Mouse (Mus musculus): ENCODE results near the gene Bex4.

The Bex4 gene

DNA sequence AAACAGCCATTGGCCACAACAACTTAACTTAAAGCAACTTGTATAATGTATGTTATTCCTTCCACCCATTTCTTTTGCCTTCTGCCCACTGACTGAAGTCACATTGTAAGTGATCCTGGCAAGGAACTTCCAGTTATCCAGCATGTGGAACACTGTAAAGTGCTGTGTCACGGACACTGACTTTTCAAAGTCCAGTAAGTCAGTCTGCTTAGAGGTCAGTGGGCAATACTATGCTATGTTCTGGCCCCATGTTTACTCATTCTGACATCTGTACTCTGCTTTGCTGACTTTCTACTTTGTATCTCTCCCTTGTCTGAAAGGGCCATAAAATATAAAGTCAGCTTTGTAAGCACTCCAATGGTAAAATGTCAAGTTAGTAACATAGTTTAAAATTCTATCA is 44.3 kb downstream of the Bex4 start:
- DNase-seq (ENCODE audit: low spot score): no peak

All from lung, postnatal 25 days (tissue).